8 mouse cellular contexts compared by ENCODE assay signal in the genomic region with DNA sequence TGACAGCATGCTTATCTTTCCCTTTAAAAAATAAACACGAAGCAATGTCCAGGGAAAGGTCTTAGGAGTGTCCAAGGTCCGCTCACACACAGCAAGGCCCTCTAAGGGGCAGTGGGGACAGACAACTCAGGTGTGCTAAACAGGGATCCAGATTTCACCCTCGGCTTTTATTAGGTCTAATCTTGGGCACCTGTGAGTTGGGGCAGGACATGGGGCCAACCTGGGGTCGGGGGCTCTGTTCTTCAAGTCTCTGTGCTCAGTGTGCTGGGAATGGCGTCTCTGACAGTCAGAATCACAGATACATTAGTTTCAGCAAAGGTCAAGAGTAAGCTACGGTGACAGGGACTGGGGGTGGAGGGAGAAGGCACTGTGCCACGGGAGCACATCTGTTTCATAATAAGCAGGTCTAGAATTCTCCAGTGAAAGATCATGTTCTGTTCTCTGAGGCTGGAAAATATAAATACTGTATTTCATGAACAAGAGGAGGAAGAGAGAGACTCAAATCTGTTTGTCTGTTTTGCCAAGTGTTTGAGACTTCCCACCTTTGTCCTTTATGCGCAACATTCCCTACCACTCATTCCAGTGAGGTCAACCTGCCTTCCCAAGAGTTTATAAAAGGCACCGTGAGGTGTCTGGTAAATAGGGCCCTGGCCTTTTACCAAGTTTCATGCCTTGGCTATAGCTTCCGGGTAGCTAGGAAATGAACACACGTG. TPM values are rescaled to one million over a fixed set of nuclear protein-coding genes. Genes with fewer than 3 reads are reported as not detected.
DNase-seq lines count a peak whose midpoint lies in the region; ATAC-seq and TF ChIP-seq lines count a peak whose summit lies in the region.

No protein-coding gene starts in this region.

- no peak for TF ChIP-seq CTCF in lung, embryonic 14.5 days (IDR thresholded peaks at IDR 0.05; ENCODE audit: low read depth)
- no peak for TF ChIP-seq CTCF in midbrain, postnatal 0 days (IDR thresholded peaks at IDR 0.05)

- H3K36me3 ChIP-seq in lung, embryonic 14.5 days (ENCODE audit: insufficient read depth): 0 out of 2 replicates have a peak, but pooled peaks cover 2% of the 10 kb centered on the region
- H3K36me3 ChIP-seq in midbrain, postnatal 0 days (ENCODE audit: insufficient read depth, low read length): peaks cover 11% of the 10 kb centered on the region

- peak; percentile 72 for DNase-seq in adrenal gland, postnatal 14 days
- no peak for DNase-seq in adrenal gland, adult 8-10 months
- peak; percentile 29 for DNase-seq in lung, embryonic 14.5 days
- DNase-seq in lung, postnatal 14 days: no peak
- peak; percentile 29 to 50 for DNase-seq in kidney, postnatal 25 days
- DNase-seq in frontal cortex, adult 2 months (ENCODE audit: extremely low spot score in 1 of 2, low spot score in 1 of 2): no peak
- no peak for DNase-seq in midbrain, postnatal 0 days (ENCODE audit: low spot score)
- no peak for DNase-seq in left cerebral cortex, adult 18-20 months (ENCODE audit: low spot score in 2 of 2)

- 0 out of 2 replicates have a peak, but pooled peaks cover 5% of the 10 kb centered on the region for H3K4me1 ChIP-seq in lung, embryonic 14.5 days (ENCODE audit: insufficient read depth)
- H3K4me1 ChIP-seq in midbrain, postnatal 0 days (ENCODE audit: insufficient read depth, low read length): no peaks in the 10 kb centered on the region

- no peak for ATAC-seq in lung, embryonic 14.5 days (ENCODE audit: insufficient read depth)
- no peak for ATAC-seq in midbrain, postnatal 0 days (ENCODE audit: low FRiP score)

- H3K27me3 ChIP-seq in lung, embryonic 14.5 days (ENCODE audit: insufficient read depth, low read length): no peaks in the 10 kb centered on the region
- H3K27me3 ChIP-seq in midbrain, postnatal 0 days (ENCODE audit: insufficient read depth, low read length): no peaks in the 10 kb centered on the region

- peak overlapping the region; percentile 58; the same call in 1 of the 2 replicates for H3K27ac ChIP-seq in lung, embryonic 14.5 days (ENCODE audit: low read depth)
- H3K27ac ChIP-seq in midbrain, postnatal 0 days (ENCODE audit: low read depth, low read length): no peak overlapping the region

- H3K4me3 ChIP-seq in lung, embryonic 14.5 days (ENCODE audit: low read depth, low read length): no peak overlapping the region
- H3K4me3 ChIP-seq in midbrain, postnatal 0 days (ENCODE audit: low read depth, low read length): no peak overlapping the region

- H3K9ac ChIP-seq in lung, embryonic 14.5 days: no peak overlapping the region
- no peak overlapping the region for H3K9ac ChIP-seq in midbrain, postnatal 0 days (replicated peaks; ENCODE audit: low read length, poor library complexity, severe bottlenecking)

- 44% methylated on average over 11 of the region's 11 CpGs for WGBS in lung, embryonic 14.5 days
- WGBS in midbrain, postnatal 0 days: 87% methylated on average over 11 of the region's 11 CpGs

- no peaks in the 10 kb centered on the region for H3K9me3 ChIP-seq in lung, embryonic 14.5 days (ENCODE audit: low read depth, low read length)
- H3K9me3 ChIP-seq in midbrain, postnatal 0 days (ENCODE audit: low read length): no peaks in the 10 kb centered on the region

- H3K4me2 ChIP-seq in lung, embryonic 14.5 days: no peak overlapping the region
- no peak overlapping the region for H3K4me2 ChIP-seq in midbrain, postnatal 0 days (ENCODE audit: low read depth, low read length, poor library complexity, severe bottlenecking)

RNA-seq across cellular contexts. Expression of gene Fzd5, which starts 55.1 kb away (rescaled TPM):
- 12.8 and 14.4 TPM in 2 replicates for total RNA-seq in adrenal gland, postnatal 14 days (2021)
- 10 to 100 TPM; 14.9 to 34.1 (median 21.4) TPM for total RNA-seq in adrenal gland, adult 8-10 months (2022)
- polyA plus RNA-seq in lung, embryonic 14.5 days (2014; fragmentation: Nextera tagmentation; extraction: Ambion mirVana): 2.0 and 2.6 TPM in 2 replicates
- 0.97 and 1.3 TPM in 2 replicates for polyA plus RNA-seq in frontal cortex, adult 2 months (2012; rRNA removed)
- 1.8 and 2.5 TPM in 2 replicates for total RNA-seq in midbrain, postnatal 0 days (2014; rRNA removed)
- 0.40 and 0.86 TPM in 2 replicates for polyA plus RNA-seq in midbrain, postnatal 0 days (2015; fragmentation: Nextera tagmentation; extraction: Ambion mirVana)
- 1 to 10 TPM; 1.4 to 1.8 TPM for total RNA-seq in left cerebral cortex, adult 18-20 months (2021)

Comparison
In these comparisons a context has a peak if more than half of its experiments do, and no peak if none do; other contexts are left out.
1. DNase-seq: peak in adrenal gland, postnatal 14 days (single experiment), lung, embryonic 14.5 days (single experiment) and kidney, postnatal 25 days (2 of 2); none in adrenal gland, adult 8-10 months (single experiment), lung, postnatal 14 days (single experiment), frontal cortex, adult 2 months (0 of 2), midbrain, postnatal 0 days (single experiment) and left cerebral cortex, adult 18-20 months (0 of 2).